8 mouse cellular contexts compared by ENCODE assay signal in the genomic region with DNA sequence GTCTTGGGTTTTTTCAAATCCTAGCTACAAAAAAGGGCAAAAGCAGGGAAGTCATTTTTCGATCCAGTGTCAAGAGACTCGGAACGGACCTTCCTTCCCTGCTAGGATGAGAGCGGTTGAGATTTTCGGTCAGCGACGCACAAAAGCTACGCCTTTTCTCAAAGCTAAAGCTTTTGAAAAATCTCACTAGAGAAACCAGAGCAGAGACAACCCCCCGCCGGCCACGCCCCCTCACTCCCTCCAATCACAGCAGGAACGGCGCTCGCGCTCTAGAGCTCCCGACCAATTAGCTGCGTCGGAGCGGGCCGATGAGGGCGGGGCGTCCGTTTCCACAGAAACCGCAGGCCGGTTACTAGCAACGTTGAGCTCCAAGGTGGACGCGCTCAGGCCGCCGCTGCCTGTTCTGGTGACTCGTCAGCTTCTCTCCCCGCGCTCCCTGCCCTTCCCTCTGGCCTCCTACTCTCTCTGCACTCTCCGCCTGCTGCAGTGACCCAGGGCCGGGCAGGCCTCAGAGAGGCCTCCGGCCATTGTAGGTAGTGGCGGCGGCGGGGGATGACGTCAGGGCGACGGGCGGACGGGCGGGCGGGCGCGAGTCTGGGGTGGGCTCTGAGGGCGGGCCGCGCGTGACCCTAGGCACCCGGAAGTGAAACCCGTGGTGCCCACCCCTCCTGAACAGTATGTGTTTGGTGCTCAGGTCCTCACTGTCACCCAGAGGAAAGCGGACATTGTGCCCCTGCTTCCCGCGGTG. TPM values are rescaled to one million over a fixed set of nuclear protein-coding genes. Genes with fewer than 3 reads are reported as not detected.
DNase-seq lines count a peak whose midpoint lies in the region; ATAC-seq and TF ChIP-seq lines count a peak whose summit lies in the region.

A gene (plus strand): TSS at position 335 of the 748 bp plus-strand sequence.

- 0% methylated on average over 54 of the region's 57 CpGs for WGBS in embryonic facial prominence, embryonic 14.5 days
- under 1% methylated on average over 48 of the region's 57 CpGs for WGBS in limb, embryonic 14.5 days
- under 1% methylated on average over 56 of the region's 57 CpGs for WGBS in midbrain, postnatal 0 days

- H3K27me3 ChIP-seq in embryonic facial prominence, embryonic 14.5 days (replicated peaks; ENCODE audit: control insufficient read depth, insufficient read depth, low read length): no peaks in the 10 kb centered on the region
- no peaks in the 10 kb centered on the region for H3K27me3 ChIP-seq in limb, embryonic 14.5 days (ENCODE audit: control insufficient read depth, insufficient read depth, low read length)
- no peaks in the 10 kb centered on the region for H3K27me3 ChIP-seq in midbrain, postnatal 0 days (ENCODE audit: insufficient read depth, low read length)

- H3K9ac ChIP-seq in embryonic facial prominence, embryonic 14.5 days (ENCODE audit: low read depth, low read length): peak within 1 kb of the TSS; percentile 79
- peak within 1 kb of the TSS; percentile 72 for H3K9ac ChIP-seq in limb, embryonic 14.5 days (ENCODE audit: low read depth, low read length, severe bottlenecking)
- H3K9ac ChIP-seq in midbrain, postnatal 0 days (replicated peaks; ENCODE audit: low read length, poor library complexity, severe bottlenecking): peak within 1 kb of the TSS; percentile 86

- peak; percentile 98 for DNase-seq in 3T3-L1 (ENCODE audit: low read depth, low spot score)
- peak; percentile 88 to 94 for DNase-seq in adrenal gland, postnatal 4 days (ENCODE audit: low spot score in 2 of 2)
- peak; percentile 98 for DNase-seq in embryonic facial prominence, embryonic 14.5 days (ENCODE audit: low spot score)
- peak; percentile 97 for DNase-seq in heart, adult 8-10 months (ENCODE audit: low spot score)
- peak; percentile 98 for DNase-seq in kidney, adult 9 months
- peak; percentile 98 for DNase-seq in limb, embryonic 14.5 days (ENCODE audit: low spot score)
- peak; percentile 98 for DNase-seq in midbrain, postnatal 0 days (ENCODE audit: low spot score)
- DNase-seq in spleen, postnatal 14 days (ENCODE audit: low spot score in 2 of 2): peak; percentile 91 to 94

- peaks cover 7% of the 10 kb centered on the region; the same call in 1 of the 2 replicates for H3K4me1 ChIP-seq in embryonic facial prominence, embryonic 14.5 days (ENCODE audit: control insufficient read depth, insufficient read depth, low read length)
- H3K4me1 ChIP-seq in limb, embryonic 14.5 days (ENCODE audit: control insufficient read depth, insufficient read depth, low read length): 0 out of 2 replicates have a peak, but pooled peaks cover 9% of the 10 kb centered on the region
- H3K4me1 ChIP-seq in midbrain, postnatal 0 days (ENCODE audit: insufficient read depth, low read length): peaks cover 7% of the 10 kb centered on the region; the same call in 1 of the 2 replicates

- no peaks in the 10 kb centered on the region for H3K36me3 ChIP-seq in embryonic facial prominence, embryonic 14.5 days (ENCODE audit: control insufficient read depth, insufficient read depth, low read length)
- H3K36me3 ChIP-seq in limb, embryonic 14.5 days (ENCODE audit: control insufficient read depth, insufficient read depth, low read length): no peaks in the 10 kb centered on the region
- no peaks in the 10 kb centered on the region for H3K36me3 ChIP-seq in midbrain, postnatal 0 days (ENCODE audit: insufficient read depth, low read length)

- H3K4me3 ChIP-seq in embryonic facial prominence, embryonic 14.5 days (ENCODE audit: low read depth, low read length): peak within 1 kb of the TSS; percentile 64
- H3K4me3 ChIP-seq in limb, embryonic 14.5 days (replicated peaks; ENCODE audit: low read length): peak within 1 kb of the TSS; percentile 51
- peak within 1 kb of the TSS; percentile 71 for H3K4me3 ChIP-seq in midbrain, postnatal 0 days (ENCODE audit: low read depth, low read length)

- peak; percentile 73; the same call in 1 of the 2 replicates for TF ChIP-seq POLR2A in limb, embryonic 14.5 days (IDR thresholded peaks at IDR 0.05; ENCODE audit: borderline replicate concordance, extremely low read depth, insufficient read depth, insufficient read length)

- peak within 1 kb of the TSS; percentile 95 for H3K27ac ChIP-seq in embryonic facial prominence, embryonic 14.5 days (replicated peaks; ENCODE audit: low read depth, low read length)
- H3K27ac ChIP-seq in limb, embryonic 14.5 days (replicated peaks; ENCODE audit: low read depth, low read length): peak within 1 kb of the TSS; percentile 86
- H3K27ac ChIP-seq in midbrain, postnatal 0 days (ENCODE audit: low read depth, low read length): peak within 1 kb of the TSS; percentile 99

- no peaks in the 10 kb centered on the region for H3K9me3 ChIP-seq in embryonic facial prominence, embryonic 14.5 days (ENCODE audit: control insufficient read depth, low read length)
- no peaks in the 10 kb centered on the region for H3K9me3 ChIP-seq in limb, embryonic 14.5 days (ENCODE audit: control insufficient read depth, low read length)
- H3K9me3 ChIP-seq in midbrain, postnatal 0 days (ENCODE audit: low read length): no peaks in the 10 kb centered on the region

- TF ChIP-seq CTCF in midbrain, postnatal 0 days (IDR thresholded peaks at IDR 0.05): no peak

- H3K4me2 ChIP-seq in embryonic facial prominence, embryonic 14.5 days (ENCODE audit: low read depth, low read length): peak within 1 kb of the TSS; percentile 76
- H3K4me2 ChIP-seq in limb, embryonic 14.5 days (replicated peaks; ENCODE audit: low read depth, low read length, severe bottlenecking): peak within 1 kb of the TSS; percentile 63
- peak within 1 kb of the TSS; percentile 73 for H3K4me2 ChIP-seq in midbrain, postnatal 0 days (ENCODE audit: low read depth, low read length, poor library complexity, severe bottlenecking)

- peak; percentile 98 for ATAC-seq in embryonic facial prominence, embryonic 14.5 days (ENCODE audit: low read depth)
- ATAC-seq in limb, embryonic 14.5 days (ENCODE audit: low FRiP score, low read depth): peak; percentile 99
- ATAC-seq in midbrain, postnatal 0 days (ENCODE audit: low FRiP score): peak; percentile 99

RNA-seq across cellular contexts. Expression of the gene that starts here (rescaled TPM):
- 10 to 100 TPM; 29.7 to 35.5 TPM for total RNA-seq in adrenal gland, postnatal 4 days (2021)
- 12.6 and 16.0 TPM in 2 replicates for polyA plus RNA-seq in embryonic facial prominence, embryonic 14.5 days (2014; fragmentation: Nextera tagmentation; extraction: Ambion mirVana)
- total RNA-seq in heart, adult 8-10 months (2022): 10 to 100 TPM in 3 of 4 experiments, 1 to 10 TPM in 1; 5.7 to 14.7 (median 12.6) TPM
- polyA plus RNA-seq in limb, embryonic 14.5 days (2012; rRNA removed): 17.9 and 23.5 TPM in 2 replicates
- polyA plus RNA-seq in limb, embryonic 14.5 days (2014; fragmentation: Nextera tagmentation; extraction: Ambion mirVana): 16.1 and 16.4 TPM in 2 replicates
- 10.6 TPM in 2 replicates for total RNA-seq in midbrain, postnatal 0 days (2014; rRNA removed)
- polyA plus RNA-seq in midbrain, postnatal 0 days (2015; fragmentation: Nextera tagmentation; extraction: Ambion mirVana): 8.1 and 9.4 TPM in 2 replicates

Comparison
In these comparisons a context has a peak if more than half of its experiments do, and no peak if none do; other contexts are left out.
1. Peak in every context shown above with its lines: DNase-seq, ATAC-seq, H3K4me3 ChIP-seq and H3K27ac ChIP-seq.